Mouse (Mus musculus) kidney, adult 2 months (tissue): ENCODE measurements at regions not wholly inside any gene's neighbourhood (a gene's known extent, or its start where the extent isn't known, plus 50 kb on each side); places are given as distances from the start of the nearest gene placed in this dataset.

Experiments used
- CTCF ChIP-seq: fragments of 200-500 bp; conservative IDR thresholded peaks from 2 replicates; pipeline ENCODE4 v1.5.1; 2011; ENCODE audit warnings: low read depth, mild to moderate bottlenecking, control low read depth, low read length, moderate library complexity, mixed read lengths; ENCODE audit not compliant: insufficient read depth, insufficient read length
- POLR2A ChIP-seq: fragments of 200-500 bp; IDR thresholded peaks from one replicate; pipeline ENCODE4 v1.6.1; 2011; ENCODE audit warnings: low read depth, low read length, control low read depth

DNA sequence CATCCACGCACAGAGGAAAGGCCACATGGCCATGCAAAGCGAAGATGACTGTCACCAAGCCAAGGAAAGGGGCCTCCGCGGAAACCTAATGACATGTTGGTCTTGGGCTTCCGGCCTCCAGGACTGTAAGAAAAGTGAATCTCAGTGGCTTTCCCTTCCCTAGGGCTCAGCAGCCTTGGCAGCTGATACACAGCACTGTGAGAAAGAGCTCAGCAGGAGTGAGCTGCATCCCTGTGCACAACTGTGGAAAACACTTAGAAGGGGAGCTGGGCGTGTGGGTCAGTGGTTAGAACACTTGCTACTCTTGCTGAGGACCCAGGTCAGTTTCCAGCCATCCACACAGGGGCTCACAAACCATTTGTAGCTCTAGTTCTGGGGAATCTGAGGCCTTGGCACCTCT is 155.1 kb downstream of the Gm45692 start:
- TF ChIP-seq CTCF (no peak), POLR2A (no peak)
